Comparison of ENCODE assay signal across 8 mouse cellular contexts in genomic region chr4:56864016-56864415, GRCm38 (mm10). TPM values are rescaled to one million over a fixed set of nuclear protein-coding genes. Genes with fewer than 3 reads are reported as not detected.
DNase-seq lines count a peak whose midpoint lies in the region; ATAC-seq and TF ChIP-seq lines count a peak whose summit lies in the region.

No protein-coding gene starts in this region.

- H3K36me3 ChIP-seq in lung, embryonic 15.5 days: no peaks in the 10 kb centered on the region
- no peaks in the 10 kb centered on the region for H3K36me3 ChIP-seq in forebrain, embryonic 16.5 days (ENCODE audit: control insufficient read depth, insufficient read depth)
- H3K36me3 ChIP-seq in liver, embryonic 14.5 days (replicated peaks; ENCODE audit: control insufficient read depth, insufficient read depth, low read depth): no peaks in the 10 kb centered on the region

- peak overlapping the region; percentile 92 for H3K4me2 ChIP-seq in lung, embryonic 15.5 days
- peak overlapping the region; percentile 92 for H3K4me2 ChIP-seq in forebrain, embryonic 16.5 days (ENCODE audit: low read length)
- peak overlapping the region; percentile 98 for H3K4me2 ChIP-seq in liver, embryonic 14.5 days (ENCODE audit: low read depth)

- DNase-seq in adrenal gland, adult 2 months: peak; percentile 9
- DNase-seq in adrenal gland, postnatal 4 days (ENCODE audit: low spot score in 2 of 2): no peak
- no peak for DNase-seq in lung, postnatal 4 days
- DNase-seq in liver, embryonic 14.5 days (ENCODE audit: low read depth in 3 of 3, low spot score in 3 of 3): no peak
- no peak for DNase-seq in urinary bladder, adult 18-20 months (ENCODE audit: low spot score in 2 of 2)
- DNase-seq in layer of hippocampus, postnatal 36 days: no peak

- H3K4me3 ChIP-seq in lung, embryonic 15.5 days: peak overlapping the region; percentile 86
- peak overlapping the region; percentile 89 for H3K4me3 ChIP-seq in forebrain, embryonic 16.5 days (replicated peaks; ENCODE audit: low read length)
- H3K4me3 ChIP-seq in liver, embryonic 14.5 days (ENCODE audit: insufficient read depth in 1 of 2, low read depth in 2 of 2, low read length in 2 of 2): peak overlapping the region; percentile 83 to 84

- no peaks in the 10 kb centered on the region for H3K27me3 ChIP-seq in lung, embryonic 15.5 days
- no peaks in the 10 kb centered on the region for H3K27me3 ChIP-seq in forebrain, embryonic 16.5 days (replicated peaks; ENCODE audit: control insufficient read depth, insufficient read depth, low read length)
- H3K27me3 ChIP-seq in liver, embryonic 14.5 days (ENCODE audit: control insufficient read depth, insufficient read depth, low read length): no peaks in the 10 kb centered on the region

- no peak for ATAC-seq in lung, embryonic 15.5 days (ENCODE audit: borderline replicate concordance, extremely low read depth, low FRiP score, low TSS enrichment)
- ATAC-seq in forebrain, embryonic 16.5 days: no peak
- no peak for ATAC-seq in liver, embryonic 14.5 days (ENCODE audit: insufficient read depth)

- no peak for TF ChIP-seq CTCF in liver, embryonic 14.5 days (IDR thresholded peaks at IDR 0.05; ENCODE audit: low read depth)

- no peak overlapping the region for H3K27ac ChIP-seq in lung, embryonic 15.5 days
- no peak overlapping the region; the same call in 1 of the 2 replicates for H3K27ac ChIP-seq in forebrain, embryonic 16.5 days (ENCODE audit: low read length)
- H3K27ac ChIP-seq in liver, embryonic 14.5 days: peak overlapping the region; percentile 71; the same call in 1 of the 2 replicates

- peaks cover 20% of the 10 kb centered on the region for H3K4me1 ChIP-seq in lung, embryonic 15.5 days
- H3K4me1 ChIP-seq in forebrain, embryonic 16.5 days (replicated peaks; ENCODE audit: control insufficient read depth, insufficient read depth, low read length): peaks cover 13% of the 10 kb centered on the region
- peaks cover 15 to 21% of the 10 kb centered on the region in 2 experiments for H3K4me1 ChIP-seq in liver, embryonic 14.5 days (replicated peaks; ENCODE audit: control insufficient read depth in 2 of 2, insufficient read depth in 2 of 2, low read length in 1 of 2)

- H3K9me3 ChIP-seq in lung, embryonic 15.5 days: no peaks in the 10 kb centered on the region
- H3K9me3 ChIP-seq in forebrain, embryonic 16.5 days (ENCODE audit: control insufficient read depth, low read length): no peaks in the 10 kb centered on the region
- H3K9me3 ChIP-seq in liver, embryonic 14.5 days (ENCODE audit: control insufficient read depth, low read length): no peaks in the 10 kb centered on the region

- 35% methylated on average over 4 of the region's 4 CpGs for WGBS in lung, embryonic 15.5 days
- WGBS in forebrain, embryonic 16.5 days: 33% methylated on average over 4 of the region's 4 CpGs
- 69% methylated on average over 4 of the region's 4 CpGs for WGBS in liver, embryonic 14.5 days (ENCODE audit: insufficient replicate concordance)

- no peak for TF ChIP-seq EP300 in liver, embryonic 14.5 days (IDR thresholded peaks at IDR 0.05; ENCODE audit: low read depth)

- H3K9ac ChIP-seq in lung, embryonic 15.5 days: peak overlapping the region; percentile 82
- peak overlapping the region; percentile 89 for H3K9ac ChIP-seq in forebrain, embryonic 16.5 days (replicated peaks; ENCODE audit: low read depth, low read length)
- H3K9ac ChIP-seq in liver, embryonic 14.5 days (replicated peaks): peak overlapping the region; percentile 86

RNA-seq across cellular contexts. Expression of gene Ctnnal1, which starts 1.0 kb away (rescaled TPM):
- total RNA-seq in adrenal gland, adult 2 months (2021): 10 to 100 TPM; 16.7 to 24.6 TPM
- polyA plus RNA-seq in adrenal gland, adult 2 months (2012; rRNA removed): 3.1 and 7.5 TPM in 2 replicates
- 10 to 100 TPM; 33.2 to 34.3 TPM for total RNA-seq in adrenal gland, postnatal 4 days (2021)
- polyA plus RNA-seq in lung, embryonic 15.5 days (2015; fragmentation: Nextera tagmentation; extraction: Ambion mirVana): 18.4 and 21.2 TPM in 2 replicates
- polyA plus RNA-seq in forebrain, embryonic 16.5 days (2015; fragmentation: Nextera tagmentation; extraction: Ambion mirVana): 11.1 and 11.4 TPM in 2 replicates
- polyA plus RNA-seq in liver, embryonic 14.5 days (2012; rRNA removed): 2.9 and 4.8 TPM in 2 replicates
- 8.2 and 9.0 TPM in 2 replicates for polyA plus RNA-seq in liver, embryonic 14.5 days (2014; fragmentation: Nextera tagmentation; extraction: Ambion mirVana)
- 10 to 100 TPM; 12.5 to 15.7 TPM for total RNA-seq in layer of hippocampus, postnatal 36 days (2021)
